Mouse (Mus musculus) hindbrain, embryonic 15.5 days (tissue): ENCODE measurements around the gene 1700010I14Rik. TPM values are rescaled to one million over a fixed set of nuclear protein-coding genes. Genes with fewer than 3 reads are reported as not detected.

Source experiments
- ATAC-seq: fragments of 200-750 bp; cut with Nextera tagmentation; 2 replicates; pipeline ENCODE4 v1.8.0; 2017; ENCODE audit warnings: low read depth, moderate number of reproducible peaks, moderate TSS enrichment; ENCODE audit not compliant: low FRiP score
- H3K27ac ChIP-seq: fragments of 300-500 bp; sonication (generic); replicated peaks from 2 replicates; pipeline ENCODE4 v1.5.1; 2015; ENCODE audit warnings: mild to moderate bottlenecking, inconsistent platforms
- H3K27me3 ChIP-seq: fragments of 300-500 bp; sonication (generic); 2 replicates; pipeline ENCODE4 v1.6.1; 2015; ENCODE audit warnings: control low read depth, inconsistent platforms
- H3K36me3 ChIP-seq: fragments of 300-500 bp; sonication (generic); 2 replicates; pipeline ENCODE4 v1.6.1; 2015; ENCODE audit warnings: control low read depth, inconsistent platforms
- H3K4me1 ChIP-seq: fragments of 300-500 bp; sonication (generic); replicated peaks from 2 replicates; pipeline ENCODE4 v1.6.1; 2015; ENCODE audit warnings: control low read depth, inconsistent platforms
- H3K4me2 ChIP-seq: fragments of 300-500 bp; sonication (generic); 2 replicates; pipeline ENCODE4 v1.6.1; 2015; ENCODE audit warnings: moderate library complexity, mild to moderate bottlenecking, inconsistent platforms
- H3K4me3 ChIP-seq: fragments of 300-500 bp; sonication (generic); 2 replicates; pipeline ENCODE4 v1.5.1; 2015; ENCODE audit warnings: mild to moderate bottlenecking, inconsistent platforms
- H3K9ac ChIP-seq: fragments of 300-500 bp; sonication (generic); 2 replicates; pipeline ENCODE4 v1.6.1; 2015; ENCODE audit warnings: inconsistent platforms
- H3K9me3 ChIP-seq: fragments of 300-500 bp; sonication (generic); 2 replicates; pipeline ENCODE4 v1.6.1; 2016; ENCODE audit warnings: control low read depth, inconsistent platforms
- WGBS: fragments of 180-500 bp; shearing (Covaris S2); methylation state at CpG from one replicate; pipeline ENCODE4 v1.1.7; 2015; 5-methylcytosine and 5-hydroxymethylcytosine counted together
- polyA plus RNA-seq: library from polyadenylated mRNA; unstranded; fragments of >200 nt; fragmentation: Nextera tagmentation; extraction: Ambion mirVana; gene quantifications from 2 replicates; pipeline ENCODE4 v1.2.1, GENCODE M21; 2015

Gene 1700010I14Rik
- polyA plus RNA-seq, 1 experiment from 2014 or later: 2.7 TPM

GRCm38 (mm10) chr17:9031241-9032141 lies 43.4 kb downstream of the 1700010I14Rik start:
- Histone ChIP-seq H3K27me3 (no peaks in the 10 kb centered on the region), H3K36me3 (no peaks in the 10 kb centered on the region), H3K4me2 (peak overlapping the region; percentile 44), H3K9me3 (no peaks in the 10 kb centered on the region), H3K27ac (peak overlapping the region; percentile 74), H3K4me3 (no peak overlapping the region), H3K4me1 (peaks cover 23% of the 10 kb centered on the region), H3K9ac (0 out of 2 replicates have a peak overlapping the region, but pooled peaks have one; percentile 23)
- WGBS: 14% methylated on average over 24 of the region's 24 CpGs
- ATAC-seq: peak; percentile 90

- peaks cover 16% of the 10 kb centered on the region for H3K4me1 ChIP-seq
- no peak overlapping the region for H3K4me3 ChIP-seq
- WGBS: 54% methylated on average over 6 of the region's 6 CpGs
- ATAC-seq: peak; percentile 35; the same call in 1 of the 2 replicates
- no peaks in the 10 kb centered on the region for H3K36me3 ChIP-seq
- peak overlapping the region; percentile 44; the same call in 1 of the 2 replicates for H3K4me2 ChIP-seq
- H3K9me3 ChIP-seq: no peaks in the 10 kb centered on the region
- no peaks in the 10 kb centered on the region for H3K27me3 ChIP-seq
- H3K9ac ChIP-seq: no peak overlapping the region
- H3K27ac ChIP-seq: peak overlapping the region; percentile 74
These were observed 44.4 kb downstream of the 1700010I14Rik start for GRCm38 (mm10) chr17:9032362-9033044.

DNA sequence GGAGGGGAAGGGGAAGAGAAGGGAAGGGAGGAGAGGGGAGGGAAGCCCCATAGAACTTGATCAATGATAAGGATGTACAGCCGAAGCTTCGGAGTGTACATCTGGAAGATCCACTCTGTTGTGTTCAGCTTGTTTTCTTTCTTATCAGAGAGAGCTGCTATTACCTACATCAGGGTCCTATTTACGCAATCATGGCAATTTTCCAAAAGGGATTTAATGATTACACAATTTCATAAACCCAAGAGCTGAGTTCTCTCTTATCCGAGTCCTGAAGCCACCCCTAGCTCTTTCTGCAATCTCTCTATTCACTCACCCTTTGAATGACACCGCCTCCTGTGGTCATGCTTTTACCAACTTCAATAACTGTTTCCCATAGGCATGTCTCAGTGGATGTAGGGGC lies 45.4 kb downstream of the 1700010I14Rik start:
- Histone ChIP-seq H3K27ac (no peak overlapping the region), H3K4me1 (peaks cover 16% of the 10 kb centered on the region), H3K4me3 (no peak overlapping the region), H3K9me3 (no peaks in the 10 kb centered on the region), H3K36me3 (no peaks in the 10 kb centered on the region), H3K9ac (no peak overlapping the region), H3K4me2 (no peak overlapping the region), H3K27me3 (no peaks in the 10 kb centered on the region)
- 85% methylated on average over 5 of the region's 5 CpGs for WGBS
- ATAC-seq: no peak

GRCm38 (mm10) chr17:9035561-9036348 lies 47.6 kb downstream of the 1700010I14Rik start:
- Histone ChIP-seq H3K4me2 (no peak overlapping the region), H3K36me3 (no peaks in the 10 kb centered on the region), H3K27me3 (no peaks in the 10 kb centered on the region), H3K4me3 (no peak overlapping the region), H3K9me3 (no peaks in the 10 kb centered on the region), H3K9ac (no peak overlapping the region), H3K27ac (no peak overlapping the region), H3K4me1 (peaks cover 16% of the 10 kb centered on the region)
- no peak for ATAC-seq
- 71% methylated on average over 8 of the region's 8 CpGs for WGBS

DNA sequence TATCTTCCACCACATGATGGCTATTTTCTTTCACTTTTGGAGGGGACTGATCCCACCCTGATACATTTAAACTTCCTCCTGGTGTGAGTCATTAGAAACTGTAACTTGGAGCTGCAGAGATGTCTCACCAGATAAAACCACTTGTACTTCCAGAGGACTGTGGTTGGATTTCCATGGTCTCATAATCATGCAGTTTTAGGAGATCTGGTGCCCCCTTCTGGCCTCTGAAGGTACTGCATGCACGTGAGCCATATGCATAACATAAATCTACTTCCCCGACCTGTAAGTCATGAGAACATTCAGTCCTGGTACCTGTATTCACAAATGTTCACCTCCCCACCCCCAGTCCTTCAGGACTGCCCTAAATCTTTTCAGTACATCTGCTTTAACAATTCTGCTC lies 54.6 kb downstream of the 1700010I14Rik start:
- no peak for ATAC-seq

DNA sequence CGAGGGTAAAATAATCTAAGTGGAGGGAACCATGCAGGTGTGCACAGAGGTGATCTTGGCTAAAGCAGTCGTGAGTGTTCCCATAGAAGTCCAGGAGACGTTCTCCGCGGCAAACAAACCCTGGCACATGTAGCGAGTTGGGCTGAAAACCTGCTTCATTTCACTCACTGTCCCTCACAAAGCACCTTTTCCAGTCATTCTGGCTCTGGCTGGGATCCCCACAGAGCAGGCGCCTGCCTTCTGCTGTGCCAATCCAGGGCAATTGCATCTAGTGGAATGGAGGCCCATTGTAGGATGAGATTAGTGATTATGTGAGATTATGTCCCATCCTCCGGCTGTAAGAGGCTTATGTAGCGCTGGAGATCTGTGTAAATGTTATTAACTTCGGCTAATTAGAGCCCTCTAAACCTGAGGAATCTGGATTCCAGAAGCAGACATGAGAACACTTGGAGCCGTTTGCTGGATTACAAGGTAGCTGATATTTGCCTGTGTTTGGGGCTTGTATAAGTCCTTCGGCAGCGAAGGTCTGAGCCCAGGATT lies 64.4 kb downstream of the 1700010I14Rik start:
- ATAC-seq: no peak
- Histone ChIP-seq H3K4me3 (no peak overlapping the region), H3K9ac (no peak overlapping the region), H3K27ac (no peak overlapping the region), H3K4me2 (no peak overlapping the region), H3K9me3 (no peaks in the 10 kb centered on the region), H3K27me3 (no peaks in the 10 kb centered on the region), H3K36me3 (no peaks in the 10 kb centered on the region), H3K4me1 (no peaks in the 10 kb centered on the region)
- WGBS: 80% methylated on average over 13 of the region's 13 CpGs

More for the DNA sequence above, 54.6 kb downstream of the 1700010I14Rik start:
- no peak overlapping the region for H3K4me3 ChIP-seq
- no peak overlapping the region for H3K4me2 ChIP-seq
- no peaks in the 10 kb centered on the region for H3K4me1 ChIP-seq
- H3K27ac ChIP-seq: no peak overlapping the region
- H3K9me3 ChIP-seq: no peaks in the 10 kb centered on the region
- H3K27me3 ChIP-seq: no peaks in the 10 kb centered on the region
- no peak overlapping the region for H3K9ac ChIP-seq
- no peaks in the 10 kb centered on the region for H3K36me3 ChIP-seq
- 53% methylated on average over 2 of the region's 2 CpGs for WGBS

DNA sequence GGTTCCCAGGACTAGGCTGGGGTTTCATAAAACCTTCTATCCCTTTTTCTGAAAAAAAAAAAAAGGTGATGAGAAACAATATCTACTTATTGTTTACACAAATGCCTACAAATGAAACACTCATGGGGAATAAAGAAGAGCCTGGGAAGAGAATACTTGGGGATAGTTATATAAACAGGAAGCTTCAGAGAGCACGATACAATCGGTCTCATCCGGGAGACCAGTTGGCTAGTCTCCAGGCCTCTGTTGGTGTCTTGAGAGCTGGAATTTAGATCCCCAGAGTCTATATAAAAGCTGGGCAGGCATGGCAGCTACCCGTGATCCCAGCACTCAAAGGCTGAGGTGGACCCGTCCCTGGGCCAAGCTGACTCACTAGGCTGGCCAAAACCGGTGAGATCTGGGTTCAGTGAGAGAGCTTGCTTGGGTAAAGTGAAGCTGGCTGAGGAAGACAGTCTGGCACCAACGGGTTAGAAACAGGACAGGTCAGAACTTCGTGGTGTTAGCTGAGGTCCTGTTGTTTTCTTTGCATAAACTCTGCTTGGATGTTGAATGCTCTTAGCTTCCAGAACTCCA lies 71.3 kb downstream of the 1700010I14Rik start:
- Histone ChIP-seq H3K36me3 (no peaks in the 10 kb centered on the region), H3K4me2 (no peak overlapping the region), H3K27ac (no peak overlapping the region), H3K27me3 (no peaks in the 10 kb centered on the region), H3K9ac (no peak overlapping the region), H3K4me3 (no peak overlapping the region), H3K4me1 (no peaks in the 10 kb centered on the region), H3K9me3 (no peaks in the 10 kb centered on the region)
- WGBS: 69% methylated on average over 8 of the region's 8 CpGs
- no peak for ATAC-seq
